Mouse (Mus musculus) midbrain, embryonic 16.5 days (tissue): ENCODE results near the gene Slc37a2. TPM values are rescaled to one million over a fixed set of nuclear protein-coding genes. Genes with fewer than 3 reads are reported as not detected.

ENCODE experiments used
- ATAC-seq: fragments of 200-750 bp; cut with Nextera tagmentation; 2 replicates; pipeline ENCODE4 v1.8.0; 2017; ENCODE audit warnings: moderate TSS enrichment
- H3K27ac ChIP-seq: fragments of 300-500 bp; sonication (generic); 2 replicates; pipeline ENCODE4 v1.5.1; 2014; ENCODE audit warnings: mild to moderate bottlenecking, low read length, mixed read lengths
- H3K27me3 ChIP-seq: fragments of 300-500 bp; sonication (generic); 2 replicates; pipeline ENCODE4 v1.6.1; 2014; ENCODE audit warnings: low read depth, low read length, mixed read lengths; ENCODE audit not compliant: control insufficient read depth, insufficient read depth
- H3K36me3 ChIP-seq: fragments of 300-500 bp; sonication (generic); 2 replicates; pipeline ENCODE4 v1.6.1; 2014; ENCODE audit warnings: mild to moderate bottlenecking, low read length, moderate library complexity, mixed read lengths; ENCODE audit not compliant: control insufficient read depth, insufficient read depth
- H3K4me1 ChIP-seq: fragments of 300-500 bp; sonication (generic); 2 replicates; pipeline ENCODE4 v1.6.1; 2014; ENCODE audit warnings: mild to moderate bottlenecking, low read length, mixed read lengths; ENCODE audit not compliant: control insufficient read depth, insufficient read depth
- H3K4me2 ChIP-seq: fragments of 300-500 bp; sonication (generic); 2 replicates; pipeline ENCODE4 v1.6.1; 2014; ENCODE audit warnings: mild to moderate bottlenecking, low read length, mixed read lengths
- H3K4me3 ChIP-seq: fragments of 300-500 bp; sonication (generic); 2 replicates; pipeline ENCODE4 v1.5.1; 2014; ENCODE audit warnings: low read depth, mild to moderate bottlenecking, low read length, moderate library complexity, mixed read lengths
- H3K9ac ChIP-seq: fragments of 300-500 bp; sonication (generic); 2 replicates; pipeline ENCODE4 v1.6.1; 2014; ENCODE audit warnings: low read depth, low read length, mixed read lengths
- H3K9me3 ChIP-seq: fragments of 300-500 bp; sonication (generic); replicated peaks from 2 replicates; pipeline ENCODE4 v1.6.1; 2014; ENCODE audit warnings: mild to moderate bottlenecking, low read length, mixed read lengths; ENCODE audit not compliant: control insufficient read depth, poor library complexity, severe bottlenecking
- WGBS: fragments of 180-500 bp; shearing (Covaris S2); extraction: QIAGEN DNeasy Blood & Tissue Kit; methylation state at CpG from one replicate; pipeline ENCODE4 v1.1.7; 2014; 5-methylcytosine and 5-hydroxymethylcytosine counted together
- polyA plus RNA-seq: library from polyadenylated mRNA; unstranded; fragments of >200 nt; fragmentation: Nextera tagmentation; extraction: Ambion mirVana; gene quantifications from 2 replicates; pipeline ENCODE4 v1.2.1, GENCODE M21; 2015

The Slc37a2 gene
- polyA plus RNA-seq, 1 experiment from 2014 or later: 1.7 TPM

GRCm38 (mm10) chr9:37248381-37248906 is 7.1 kb downstream of the Slc37a2 start:
- no peaks in the 10 kb centered on the region for H3K36me3 ChIP-seq
- H3K4me3 ChIP-seq: no peak overlapping the region
- no peak overlapping the region for H3K27ac ChIP-seq
- H3K4me1 ChIP-seq: no peaks in the 10 kb centered on the region
- H3K27me3 ChIP-seq: no peaks in the 10 kb centered on the region
- H3K9ac ChIP-seq: no peak overlapping the region
- 50% methylated on average over 3 of the region's 3 CpGs for WGBS
- no peaks in the 10 kb centered on the region for H3K9me3 ChIP-seq
- ATAC-seq: no peak
- H3K4me2 ChIP-seq: no peak overlapping the region

- H3K27me3 ChIP-seq: no peaks in the 10 kb centered on the region
- H3K4me2 ChIP-seq: no peak overlapping the region
- H3K4me3 ChIP-seq: no peak overlapping the region
- H3K9ac ChIP-seq: no peak overlapping the region
- no peaks in the 10 kb centered on the region for H3K4me1 ChIP-seq
- no peak overlapping the region for H3K27ac ChIP-seq
- no peaks in the 10 kb centered on the region for H3K36me3 ChIP-seq
- H3K9me3 ChIP-seq: no peaks in the 10 kb centered on the region
- no peak for ATAC-seq
Observed at GRCm38 (mm10) chr9:37247429-37247828, 8.1 kb downstream of the Slc37a2 start.

- H3K27me3 ChIP-seq: no peaks in the 10 kb centered on the region
- no peaks in the 10 kb centered on the region for H3K9me3 ChIP-seq
- H3K36me3 ChIP-seq: no peaks in the 10 kb centered on the region
- no peak overlapping the region for H3K27ac ChIP-seq
- no peak for ATAC-seq
- no peaks in the 10 kb centered on the region for H3K4me1 ChIP-seq
- H3K9ac ChIP-seq: no peak overlapping the region
- no peak overlapping the region for H3K4me3 ChIP-seq
- 89% methylated on average over 1 of the region's 1 CpGs for WGBS
- no peak overlapping the region for H3K4me2 ChIP-seq
Observed at GRCm38 (mm10) chr9:37245810-37246209, 9.7 kb downstream of the Slc37a2 start.

GRCm38 (mm10) chr9:37245404-37245803 is 10.1 kb downstream of the Slc37a2 start:
- no peaks in the 10 kb centered on the region for H3K36me3 ChIP-seq
- H3K27me3 ChIP-seq: no peaks in the 10 kb centered on the region
- H3K27ac ChIP-seq: no peak overlapping the region
- no peak overlapping the region for H3K4me2 ChIP-seq
- WGBS: 72% methylated on average over 2 of the region's 2 CpGs
- H3K9ac ChIP-seq: no peak overlapping the region
- H3K4me1 ChIP-seq: no peaks in the 10 kb centered on the region
- ATAC-seq: no peak
- H3K9me3 ChIP-seq: no peaks in the 10 kb centered on the region
- H3K4me3 ChIP-seq: no peak overlapping the region

- H3K27me3 ChIP-seq: no peaks in the 10 kb centered on the region
- H3K4me1 ChIP-seq: no peaks in the 10 kb centered on the region
- no peak overlapping the region for H3K4me3 ChIP-seq
- H3K27ac ChIP-seq: no peak overlapping the region
- H3K36me3 ChIP-seq: no peaks in the 10 kb centered on the region
- H3K9ac ChIP-seq: no peak overlapping the region
- no peaks in the 10 kb centered on the region for H3K9me3 ChIP-seq
- H3K4me2 ChIP-seq: no peak overlapping the region
- ATAC-seq: no peak
- 88% methylated on average over 1 of the region's 1 CpGs for WGBS
Observed at GRCm38 (mm10) chr9:37244600-37244999, 10.9 kb downstream of the Slc37a2 start.

- no peaks in the 10 kb centered on the region for H3K4me1 ChIP-seq
- no peaks in the 10 kb centered on the region for H3K27me3 ChIP-seq
- H3K27ac ChIP-seq: no peak overlapping the region
- 88% methylated on average over 3 of the region's 3 CpGs for WGBS
- no peaks in the 10 kb centered on the region for H3K9me3 ChIP-seq
- no peaks in the 10 kb centered on the region for H3K36me3 ChIP-seq
- H3K4me2 ChIP-seq: no peak overlapping the region
- H3K9ac ChIP-seq: no peak overlapping the region
- no peak overlapping the region for H3K4me3 ChIP-seq
- no peak for ATAC-seq
Observed at GRCm38 (mm10) chr9:37242764-37243163, 12.8 kb downstream of the Slc37a2 start.

GRCm38 (mm10) chr9:37235951-37236737 is 19.4 kb downstream of the Slc37a2 start:
- no peak for ATAC-seq
- Histone ChIP-seq H3K9ac (no peak overlapping the region), H3K4me3 (no peak overlapping the region), H3K27ac (no peak overlapping the region), H3K27me3 (no peaks in the 10 kb centered on the region), H3K4me2 (no peak overlapping the region), H3K36me3 (no peaks in the 10 kb centered on the region), H3K4me1 (no peaks in the 10 kb centered on the region), H3K9me3 (no peaks in the 10 kb centered on the region)
- WGBS: 70% methylated on average over 4 of the region's 4 CpGs

- WGBS: 53% methylated on average over 22 of the region's 22 CpGs
- H3K4me2 ChIP-seq: no peak overlapping the region
- no peak overlapping the region for H3K4me3 ChIP-seq
- H3K27ac ChIP-seq: no peak overlapping the region
- no peaks in the 10 kb centered on the region for H3K9me3 ChIP-seq
- no peaks in the 10 kb centered on the region for H3K27me3 ChIP-seq
- no peaks in the 10 kb centered on the region for H3K36me3 ChIP-seq
- ATAC-seq: no peak
- H3K4me1 ChIP-seq: peaks cover 4% of the 10 kb centered on the region; the same call in 1 of the 2 replicates
- H3K9ac ChIP-seq: 0 out of 2 replicates have a peak overlapping the region, but pooled peaks have one; percentile 33
Observed at GRCm38 (mm10) chr9:37232201-37233195, 23.0 kb downstream of the Slc37a2 start.
